Comparison of ENCODE assay signal across 23 mouse cellular contexts in genomic region chr10:14527765-14528164, GRCm38 (mm10). TPM values are rescaled to one million over a fixed set of nuclear protein-coding genes. Genes with fewer than 3 reads are reported as not detected.
A peak's percentile ranks its signal among the peaks of the same experiment; 100 is the strongest.
DNase-seq lines count a peak whose midpoint lies in the region; ATAC-seq and TF ChIP-seq lines count a peak whose summit lies in the region.
"Had no signal": no experiment of that assay in that cellular context is flagged by ENCODE, and none has a peak within 500 bp of the region (broad histone marks: within the 10 kb centered on the region; RNA-seq: fewer than 3 reads in every experiment).

No protein-coding gene starts in this region.

- H3K27ac ChIP-seq in embryonic facial prominence, embryonic 14.5 days (replicated peaks; ENCODE audit: low read depth, low read length): no peak overlapping the region
- no peak overlapping the region for H3K27ac ChIP-seq in embryonic facial prominence, embryonic 10.5 days (replicated peaks)
- H3K27ac ChIP-seq in forebrain, embryonic 11.5 days (ENCODE audit: low read depth, low read length): no peak overlapping the region
- H3K27ac ChIP-seq: embryonic facial prominence, embryonic 13.5 days; forebrain, embryonic 12.5 days; forebrain, embryonic 15.5 days; hindbrain, embryonic 12.5 days; intestine, embryonic 15.5 days had no signal

- no peaks in the 10 kb centered on the region for H3K36me3 ChIP-seq in embryonic facial prominence, embryonic 14.5 days (ENCODE audit: control insufficient read depth, insufficient read depth, low read length)
- no peaks in the 10 kb centered on the region for H3K36me3 ChIP-seq in embryonic facial prominence, embryonic 10.5 days (replicated peaks)
- no peaks in the 10 kb centered on the region for H3K36me3 ChIP-seq in forebrain, embryonic 11.5 days (ENCODE audit: control insufficient read depth, insufficient read depth, low read length)
- H3K36me3 ChIP-seq: embryonic facial prominence, embryonic 13.5 days; forebrain, embryonic 12.5 days; forebrain, embryonic 15.5 days; hindbrain, embryonic 12.5 days; intestine, embryonic 15.5 days had no signal

- in situ Hi-C loops in Patski (cut with MboI; ENCODE audit: low pct_unique_long_range_greater_than_20kb): no loop called here

- H3K4me3 ChIP-seq in embryonic facial prominence, embryonic 14.5 days (ENCODE audit: low read depth, low read length): no peak overlapping the region
- no peak overlapping the region for H3K4me3 ChIP-seq in embryonic facial prominence, embryonic 10.5 days
- H3K4me3 ChIP-seq in forebrain, embryonic 11.5 days (ENCODE audit: low read depth, low read length): no peak overlapping the region
- H3K4me3 ChIP-seq: embryonic facial prominence, embryonic 13.5 days; forebrain, embryonic 12.5 days; forebrain, embryonic 15.5 days; heart, embryonic 12.5 days; hindbrain, embryonic 12.5 days; intestine, embryonic 15.5 days had no signal

- TF ChIP-seq CTCF in Patski (IDR thresholded peaks at IDR 0.05): no peak

- CTCF ChIA-PET in Patski (lab: Charles Lee): no interaction called here

- no peaks in the 10 kb centered on the region for H3K9me3 ChIP-seq in embryonic facial prominence, embryonic 14.5 days (ENCODE audit: control insufficient read depth, low read length)
- no peaks in the 10 kb centered on the region for H3K9me3 ChIP-seq in embryonic facial prominence, embryonic 10.5 days
- no peaks in the 10 kb centered on the region for H3K9me3 ChIP-seq in forebrain, embryonic 11.5 days (ENCODE audit: control insufficient read depth, low read length)
- H3K9me3 ChIP-seq: embryonic facial prominence, embryonic 13.5 days; forebrain, embryonic 12.5 days; forebrain, embryonic 15.5 days; heart, embryonic 12.5 days; hindbrain, embryonic 12.5 days; intestine, embryonic 15.5 days had no signal

- peak; percentile 53 for DNase-seq in embryonic facial prominence, embryonic 14.5 days (ENCODE audit: low spot score)
- DNase-seq in embryonic facial prominence, embryonic 10.5 days (ENCODE audit: low spot score): no peak
- DNase-seq in 3T3-L1 (ENCODE audit: low read depth, low spot score) (peak; percentile 66), Patski (ENCODE audit: low read depth, low spot score) (no peak), MN1 (ENCODE audit: low spot score) (no peak)
- no peak for DNase-seq in forebrain, embryonic 11.5 days (ENCODE audit: low spot score)
- DNase-seq: adrenal gland, adult 8-10 months; adrenal gland, postnatal 36 days; cerebellum, adult 2 months; cerebellum, adult 9-11 months; cerebellum, postnatal 25 days; gastrocnemius, postnatal 25 days; heart, adult 18-20 months; kidney, adult 11 months; kidney, adult 8-10 months had no signal

- no peak for ATAC-seq in embryonic facial prominence, embryonic 14.5 days (ENCODE audit: low read depth)
- ATAC-seq in Patski: peak; percentile 47
- ATAC-seq in forebrain, embryonic 11.5 days (replicated peaks; ENCODE audit: low FRiP score): no peak
- ATAC-seq: CD4-positive, CD25-positive, alpha-beta regulatory T cell, adult 4 months; forebrain, embryonic 15.5 days; hindbrain, embryonic 16.5 days; intestine, embryonic 15.5 days had no signal

- no peak overlapping the region for H3K4me2 ChIP-seq in embryonic facial prominence, embryonic 14.5 days (ENCODE audit: low read depth, low read length)
- no peak overlapping the region for H3K4me2 ChIP-seq in forebrain, embryonic 11.5 days (ENCODE audit: low read depth, low read length, severe bottlenecking)
- H3K4me2 ChIP-seq: embryonic facial prominence, embryonic 13.5 days; forebrain, embryonic 12.5 days; forebrain, embryonic 15.5 days; heart, embryonic 12.5 days; hindbrain, embryonic 12.5 days; intestine, embryonic 15.5 days had no signal

- no peaks in the 10 kb centered on the region for H3K27me3 ChIP-seq in embryonic facial prominence, embryonic 14.5 days (replicated peaks; ENCODE audit: control insufficient read depth, insufficient read depth, low read length)
- H3K27me3 ChIP-seq in embryonic facial prominence, embryonic 10.5 days (replicated peaks; ENCODE audit: low read depth, poor library complexity, severe bottlenecking): no peaks in the 10 kb centered on the region
- H3K27me3 ChIP-seq in Patski: no peaks in the 10 kb centered on the region
- H3K27me3 ChIP-seq in forebrain, embryonic 11.5 days (ENCODE audit: control insufficient read depth, insufficient read depth, low read length): no peaks in the 10 kb centered on the region
- H3K27me3 ChIP-seq: embryonic facial prominence, embryonic 13.5 days; forebrain, embryonic 12.5 days; forebrain, embryonic 15.5 days; heart, embryonic 12.5 days; hindbrain, embryonic 12.5 days; intestine, embryonic 15.5 days had no signal

- POLR2A ChIA-PET in Patski (lab: Charles Lee): no interaction called here

- no peaks in the 10 kb centered on the region for H3K4me1 ChIP-seq in embryonic facial prominence, embryonic 14.5 days (ENCODE audit: control insufficient read depth, insufficient read depth, low read length)
- no peaks in the 10 kb centered on the region for H3K4me1 ChIP-seq in embryonic facial prominence, embryonic 10.5 days
- no peaks in the 10 kb centered on the region for H3K4me1 ChIP-seq in forebrain, embryonic 11.5 days (replicated peaks; ENCODE audit: control insufficient read depth, insufficient read depth, low read length)
- H3K4me1 ChIP-seq: embryonic facial prominence, embryonic 13.5 days; forebrain, embryonic 12.5 days; forebrain, embryonic 15.5 days; heart, embryonic 12.5 days; hindbrain, embryonic 12.5 days; intestine, embryonic 15.5 days had no signal

- no peak overlapping the region for H3K9ac ChIP-seq in embryonic facial prominence, embryonic 14.5 days (ENCODE audit: low read depth, low read length)
- no peak overlapping the region for H3K9ac ChIP-seq in forebrain, embryonic 11.5 days (ENCODE audit: low read length)
- H3K9ac ChIP-seq: embryonic facial prominence, embryonic 13.5 days; forebrain, embryonic 12.5 days; forebrain, embryonic 15.5 days; heart, embryonic 12.5 days; hindbrain, embryonic 12.5 days; intestine, embryonic 15.5 days had no signal

- 53% methylated on average over 2 of the region's 2 CpGs for WGBS in embryonic facial prominence, embryonic 14.5 days
- WGBS in embryonic facial prominence, embryonic 10.5 days: 91% methylated on average over 2 of the region's 2 CpGs
- 88% methylated on average over 2 of the region's 2 CpGs for WGBS in forebrain, embryonic 11.5 days

RNA-seq across cellular contexts. Expression of gene Adgrg6, which starts 17.7 kb away (rescaled TPM):
- polyA plus RNA-seq in embryonic facial prominence, embryonic 14.5 days (2014; fragmentation: Nextera tagmentation; extraction: Ambion mirVana): 13.0 and 15.7 TPM in 2 replicates
- polyA plus RNA-seq in embryonic facial prominence, embryonic 10.5 days (2016; fragmentation: Nextera tagmentation; extraction: Ambion mirVana): 0.53 and 0.79 TPM in 2 replicates
- polyA plus RNA-seq in Patski (2021): 43.0 TPM
- 0.87 and 1.7 TPM in 2 replicates for polyA plus RNA-seq in forebrain, embryonic 11.5 days (2014; fragmentation: Nextera tagmentation; extraction: Ambion mirVana)
- polyA plus RNA-seq: CD4-positive, CD25-positive, alpha-beta regulatory T cell, adult 4 months had no signal

Comparison
In these comparisons a context has a peak if more than half of its experiments do, and no peak if none do; other contexts are left out.
1. DNase-seq: peak in embryonic facial prominence, embryonic 14.5 days (single experiment) and 3T3-L1 (single experiment); none in embryonic facial prominence, embryonic 10.5 days (single experiment), Patski (single experiment), MN1 (single experiment) and forebrain, embryonic 11.5 days (single experiment).